Mouse (Mus musculus) gastrocnemius, postnatal 25 days (tissue): ENCODE measurements around the gene Nfe2. TPM values are rescaled to one million over a fixed set of nuclear protein-coding genes. Genes with fewer than 3 reads are reported as not detected.
A peak's percentile ranks its signal among the peaks of the same experiment; 100 is the strongest.
"Not testable (repeated sequence)": the region's sequence is repeated elsewhere in the genome, so short reads cannot be mapped to it uniquely, and the experiment has no call there.

Experiments
- DNase-seq: peaks from one replicate; pipeline ENCODE4 v3.0.0; 2022
- total RNA-seq, 2 experiments: library from RNA; stranded (reverse); gene quantifications; 1 replicate in 1 of 2; 2 replicates in 1 of 2; pipeline ENCODE4 v1.2.3; 2021

Gene Nfe2
- total RNA-seq, 2 experiments from 2014 or later = not detected

DNA sequence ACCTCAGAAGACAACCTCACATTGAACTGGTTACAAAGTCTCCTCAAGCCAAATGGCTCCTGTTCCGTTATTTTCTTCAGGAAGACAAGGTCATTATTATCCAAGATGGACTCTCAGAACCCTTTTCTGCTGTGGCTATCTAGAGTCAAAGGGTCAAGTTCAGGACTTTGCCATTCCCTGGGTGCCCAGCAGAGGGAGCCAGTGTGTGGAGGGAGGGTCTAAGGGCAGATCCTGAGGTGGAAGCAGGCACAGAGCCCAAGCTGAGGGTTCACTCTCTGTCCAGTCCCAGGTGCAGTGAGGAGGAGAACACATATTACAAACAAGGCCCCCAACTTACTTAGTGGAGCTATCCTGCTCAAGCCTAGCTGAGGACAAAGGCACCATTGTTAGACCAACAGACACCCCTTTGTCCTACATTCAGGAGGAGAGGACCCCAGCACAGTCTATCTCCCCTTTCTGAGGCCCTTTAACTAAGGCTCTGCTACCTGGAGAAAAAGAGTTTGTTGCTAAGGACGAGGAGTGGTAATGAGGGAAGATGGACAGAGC is 7.9 kb downstream of the Nfe2 start:
- peak; percentile 56 for DNase-seq

DNA sequence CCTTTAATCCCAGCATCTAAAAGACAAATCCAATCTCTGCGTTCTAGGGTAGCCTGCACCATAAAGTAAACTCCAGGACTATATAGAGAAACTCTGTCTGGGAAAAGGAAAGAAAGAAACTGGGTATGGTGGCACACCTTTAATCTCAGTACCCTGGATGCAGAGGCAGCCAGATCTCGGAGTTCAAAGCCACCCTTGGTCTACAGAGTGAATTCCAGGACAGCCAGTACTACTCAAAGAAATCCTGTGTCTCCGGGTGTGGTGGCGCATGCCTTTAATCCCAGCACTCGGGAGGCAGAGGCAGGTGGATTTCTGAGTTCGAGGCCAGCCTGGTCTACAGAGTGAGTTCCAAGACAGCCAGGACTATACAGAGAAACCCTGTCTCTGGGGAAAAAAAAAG is 8.7 kb downstream of the Nfe2 start:
- DNase-seq = not testable (repeated sequence)

DNA sequence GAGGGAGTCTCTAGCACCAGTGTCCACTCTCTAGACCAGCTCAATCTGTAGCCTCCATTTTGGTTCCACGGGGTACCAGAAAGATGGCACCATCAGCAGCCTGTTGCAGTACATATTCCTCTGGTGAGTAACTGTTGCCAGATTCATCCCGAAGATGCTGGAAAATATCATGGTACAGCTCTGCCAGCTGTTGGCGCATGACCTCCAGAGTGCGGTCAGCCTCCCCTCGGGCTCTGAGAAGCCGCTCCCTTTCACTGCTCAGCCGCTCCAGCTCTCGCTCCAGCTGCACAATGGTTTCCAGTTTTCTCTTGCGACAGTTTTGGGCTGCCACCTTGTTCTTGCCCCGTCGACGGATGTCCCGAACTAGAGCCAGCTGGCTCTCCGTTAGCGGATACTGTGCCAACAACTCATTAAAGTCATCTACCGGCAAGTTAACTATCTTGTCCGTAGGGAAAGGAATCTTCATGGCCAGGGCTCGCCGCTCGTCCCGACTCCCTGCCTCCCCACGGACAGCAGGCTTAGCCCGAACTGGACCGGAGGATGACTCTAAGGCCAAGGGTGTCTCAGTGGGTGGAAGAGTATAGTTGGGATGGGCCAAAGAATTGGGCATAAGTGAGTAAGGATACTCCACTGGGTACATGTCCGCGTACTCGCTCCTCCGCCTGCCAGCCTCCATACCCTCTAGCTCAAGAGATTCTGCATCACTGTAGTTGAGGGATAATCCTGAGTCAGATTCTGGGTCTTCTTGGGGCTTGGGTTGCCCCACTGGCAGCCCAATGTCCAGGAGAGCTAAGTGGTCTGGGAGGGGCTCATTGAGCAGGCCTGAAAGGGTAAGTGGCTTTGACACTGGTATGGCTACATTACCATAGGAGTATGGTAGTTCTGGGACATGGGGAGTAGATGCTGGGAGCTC is 9.5 kb downstream of the Nfe2 start:
- DNase-seq = peak; percentile 35

DNA sequence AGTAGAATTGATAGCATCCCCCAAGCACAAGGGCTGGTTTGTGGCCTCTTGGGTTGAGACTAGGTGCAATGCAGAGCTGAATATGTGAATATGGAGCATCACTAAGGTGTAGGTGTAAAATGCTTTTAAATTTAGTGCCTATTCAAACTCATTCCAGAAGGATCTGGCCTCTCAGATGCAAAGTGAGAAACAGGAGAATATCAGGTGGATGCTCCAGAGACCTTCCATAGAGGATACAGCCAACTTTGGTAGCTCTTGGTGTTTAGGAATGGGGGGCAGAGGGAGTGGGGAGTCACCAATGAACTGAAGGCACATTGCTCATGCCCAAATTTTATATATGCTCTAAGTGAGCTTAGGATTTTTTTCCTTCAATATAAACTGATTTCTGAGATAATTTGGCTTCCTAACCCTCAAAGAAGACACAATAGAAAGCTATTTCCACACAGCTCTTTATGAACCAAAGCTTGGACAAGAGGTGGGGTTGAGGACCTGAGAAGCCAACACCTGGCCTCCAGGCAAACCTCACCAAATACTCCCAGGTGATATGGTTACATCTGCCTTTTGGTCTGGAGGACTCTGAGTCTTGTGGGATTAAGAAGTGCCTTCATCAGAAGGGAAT is 10.3 kb downstream of the Nfe2 start:
- DNase-seq = no peak

DNA sequence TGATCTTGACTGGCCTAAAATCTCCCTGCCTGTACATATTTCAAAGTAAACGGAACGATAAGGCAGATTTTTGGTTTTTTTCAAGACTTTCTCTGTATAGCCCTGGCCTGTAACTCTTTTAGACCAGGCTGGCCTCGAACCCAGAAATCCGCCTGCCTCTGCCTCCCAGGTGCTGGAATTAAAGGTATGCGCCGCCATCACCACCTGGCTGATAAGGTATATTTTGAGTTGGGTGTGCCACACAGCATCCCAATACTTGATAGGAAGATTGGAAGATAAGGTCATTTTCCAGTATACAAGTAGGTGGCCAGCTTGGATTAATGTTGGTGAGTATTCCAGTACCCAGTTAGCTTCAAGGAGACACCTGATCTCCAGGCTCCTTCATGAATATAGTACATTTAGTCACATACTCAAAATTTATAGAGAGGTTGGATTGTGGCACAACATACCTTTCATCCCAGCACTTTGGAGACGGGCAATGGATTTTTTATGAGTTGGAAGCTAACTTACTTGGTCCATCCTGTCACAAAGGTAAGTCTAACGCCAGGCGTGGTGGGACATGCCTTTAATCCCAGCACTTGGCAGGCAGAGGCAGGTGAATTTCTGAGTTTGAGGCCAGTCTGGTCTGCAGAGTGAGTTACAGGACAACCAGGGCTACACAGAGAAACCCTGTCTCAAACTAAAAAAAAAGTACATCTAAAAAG is 11.0 kb downstream of the Nfe2 start:
- no peak for DNase-seq

DNA sequence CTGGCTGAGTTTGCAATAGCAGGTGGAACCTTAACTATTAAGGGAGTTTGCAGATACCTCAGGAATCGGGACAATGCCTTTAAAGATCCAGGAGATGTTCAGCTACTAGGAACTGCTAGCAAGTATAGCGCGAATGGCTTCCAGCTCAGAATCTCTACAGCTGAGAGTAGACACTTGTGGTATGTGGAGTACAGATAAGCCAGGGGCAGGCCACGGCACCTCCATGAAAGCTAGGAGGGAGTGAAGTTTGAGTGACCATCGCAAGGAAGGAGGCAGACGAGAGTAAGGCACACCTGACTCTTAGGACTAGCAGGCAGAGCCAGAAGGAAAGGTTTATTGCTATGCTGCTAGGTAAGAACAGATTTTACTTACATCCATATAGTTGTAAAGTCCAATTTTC is 12.6 kb downstream of the Nfe2 start:
- no peak for DNase-seq

DNA sequence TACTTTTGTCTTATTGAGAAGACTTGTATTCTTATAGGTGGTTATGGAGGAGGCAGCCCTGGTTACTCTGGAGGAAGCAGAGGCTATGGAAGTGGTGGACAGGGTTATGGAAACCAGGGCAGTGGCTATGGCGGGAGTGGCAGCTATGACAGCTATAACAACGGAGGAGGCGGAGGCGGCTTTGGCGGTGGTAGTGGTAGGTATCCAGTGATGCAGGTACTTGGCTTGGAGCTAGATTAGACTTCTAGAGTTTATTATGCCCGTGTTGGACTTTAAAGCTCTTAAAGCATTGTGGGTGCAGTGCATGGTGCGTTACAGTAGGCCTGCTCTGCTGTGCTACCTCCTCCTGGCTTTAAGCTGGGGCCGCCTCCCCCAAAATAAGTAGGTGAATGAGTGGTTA is 15.3 kb downstream of the Nfe2 start:
- DNase-seq = no peak

DNA sequence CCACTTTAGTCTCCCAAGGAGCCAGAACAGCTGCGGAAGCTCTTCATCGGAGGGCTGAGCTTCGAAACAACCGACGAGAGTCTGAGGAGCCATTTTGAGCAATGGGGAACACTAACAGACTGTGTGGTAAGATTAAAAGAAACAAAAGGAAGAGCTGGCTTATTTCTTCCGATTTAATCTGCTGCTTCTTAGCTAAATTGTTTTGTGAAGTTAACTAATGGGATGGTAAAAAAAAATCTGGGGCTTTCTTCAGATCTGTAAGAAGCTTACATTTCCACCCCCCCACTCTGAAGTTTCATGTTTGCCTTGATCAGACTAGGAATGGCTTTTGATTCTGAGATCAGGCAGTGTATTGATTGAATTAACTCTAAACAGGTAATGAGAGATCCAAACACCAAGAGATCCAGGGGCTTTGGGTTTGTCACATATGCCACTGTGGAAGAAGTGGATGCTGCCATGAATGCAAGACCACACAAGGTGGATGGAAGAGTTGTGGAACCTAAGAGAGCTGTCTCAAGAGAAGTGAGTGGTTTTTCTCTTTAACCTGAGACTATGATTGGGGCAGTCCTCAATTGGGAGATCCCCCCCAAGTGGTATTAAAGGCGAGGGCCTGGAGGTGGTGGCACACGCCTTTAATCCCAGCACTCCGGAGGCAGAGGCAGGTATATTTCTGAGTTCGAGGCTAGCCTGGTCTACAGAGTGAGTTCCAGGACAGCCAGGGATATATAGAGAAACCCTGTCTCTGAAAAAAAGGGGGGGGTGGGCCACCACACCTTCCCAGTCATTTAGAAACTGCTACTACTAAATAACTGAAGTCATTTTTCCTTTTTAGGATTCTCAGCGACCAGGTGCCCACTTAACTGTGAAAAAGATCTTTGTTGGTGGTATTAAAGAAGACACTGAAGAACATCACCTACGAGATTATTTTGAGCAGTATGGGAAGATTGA is 16.9 kb downstream of the Nfe2 start:
- not testable (repeated sequence) for DNase-seq

DNA sequence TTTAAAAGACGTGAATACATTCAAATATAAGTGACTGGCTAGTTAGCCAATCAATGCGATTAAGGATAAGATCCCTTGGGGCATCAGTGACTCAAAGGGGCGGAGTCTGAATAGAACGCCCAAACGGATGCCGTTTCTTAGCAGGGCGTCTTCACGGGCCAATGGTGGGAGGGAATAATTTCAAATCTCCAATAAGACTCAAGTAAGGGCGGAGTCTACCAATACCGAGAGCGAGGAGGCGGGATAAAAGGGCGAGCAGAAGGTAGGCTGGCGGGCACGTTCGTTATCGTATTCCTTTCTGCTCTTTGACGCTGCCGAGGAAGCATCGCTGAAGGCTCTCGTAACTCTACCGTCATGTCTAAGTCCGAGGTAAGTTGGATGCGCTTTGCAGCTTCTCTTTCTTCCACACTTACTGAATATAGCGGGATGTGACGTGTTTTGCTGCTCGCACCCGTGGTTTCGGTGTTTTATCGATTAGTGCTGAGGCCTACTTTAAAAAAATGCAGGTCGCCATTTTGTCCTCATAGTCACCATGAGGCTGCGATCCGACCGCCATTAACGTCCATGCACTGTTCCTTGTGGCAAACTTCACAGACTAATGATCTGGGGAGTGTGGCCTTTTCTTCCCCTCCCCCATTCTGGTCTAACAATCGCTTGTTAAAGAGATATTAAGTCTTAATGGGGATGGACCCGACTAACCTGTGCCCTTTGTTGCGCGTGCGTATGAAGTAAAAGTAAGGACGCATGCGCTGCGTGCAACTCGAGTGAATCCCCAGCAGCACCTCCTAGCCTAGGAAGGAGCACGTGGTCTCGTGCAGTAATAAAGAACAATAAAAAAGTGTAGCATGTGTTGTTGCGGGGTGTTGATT is 17.8 kb downstream of the Nfe2 start, which contains the start of gene Hnrnpa1:
TSS of gene Hnrnpa1 (plus strand) at position 273 of the 869 bp plus-strand sequence.
- peak; percentile 93 for DNase-seq

DNA sequence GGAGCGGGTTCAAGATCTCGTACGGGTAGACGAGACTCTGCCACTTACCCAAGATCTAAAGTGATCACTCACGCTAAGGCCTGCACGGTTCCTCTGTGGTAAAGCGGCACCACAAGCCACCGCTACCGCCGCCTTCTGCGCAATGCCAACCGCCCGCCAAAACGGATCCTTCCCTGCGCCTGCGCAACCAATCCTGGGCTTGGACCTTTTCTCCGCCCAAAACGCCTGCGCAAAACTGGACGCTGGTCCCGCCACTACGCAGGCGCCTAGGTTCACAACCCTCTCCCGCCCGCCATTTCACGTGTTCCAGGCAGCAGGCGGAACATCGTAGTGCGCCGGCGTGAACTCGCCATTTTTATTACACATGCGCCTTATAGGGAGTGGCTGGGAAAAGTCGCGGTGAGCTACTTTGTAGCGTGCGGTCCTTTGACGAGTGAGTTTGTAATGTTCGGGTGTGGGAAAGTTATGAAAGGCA is 18.5 kb downstream of the Nfe2 start, which contains the start of gene Cbx5:
TSS of gene Cbx5 (minus strand) at position 132 of the 475 bp plus-strand sequence.
- DNase-seq = peak; percentile 98

DNA sequence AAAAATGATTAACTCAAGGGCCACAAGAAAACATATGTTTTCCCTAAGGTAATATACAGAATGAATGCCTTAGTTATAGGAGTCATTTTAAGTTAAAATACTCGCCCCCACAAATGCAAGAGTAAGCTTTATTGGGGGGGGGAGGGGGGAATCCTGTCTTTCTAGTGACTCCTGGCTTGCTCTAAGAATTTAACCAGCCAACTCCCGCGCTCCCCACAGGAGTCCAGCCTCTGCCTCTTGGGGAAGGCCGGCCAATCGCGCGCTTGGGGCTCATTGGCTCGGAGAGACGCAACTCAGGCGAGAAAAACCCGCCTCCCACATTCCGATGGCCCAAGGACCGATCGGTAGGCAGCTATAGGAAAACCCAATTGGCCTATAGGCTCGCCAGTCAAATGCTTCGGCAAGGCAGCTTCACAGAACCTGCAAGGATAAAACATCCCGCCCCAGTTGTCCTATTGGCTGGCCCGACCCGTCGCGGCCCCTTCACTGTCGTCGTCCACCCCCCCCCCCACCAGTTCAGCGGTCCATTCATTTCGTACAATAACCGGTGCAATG is 19.0 kb downstream of the Nfe2 start:
- peak; percentile 93 for DNase-seq

DNA sequence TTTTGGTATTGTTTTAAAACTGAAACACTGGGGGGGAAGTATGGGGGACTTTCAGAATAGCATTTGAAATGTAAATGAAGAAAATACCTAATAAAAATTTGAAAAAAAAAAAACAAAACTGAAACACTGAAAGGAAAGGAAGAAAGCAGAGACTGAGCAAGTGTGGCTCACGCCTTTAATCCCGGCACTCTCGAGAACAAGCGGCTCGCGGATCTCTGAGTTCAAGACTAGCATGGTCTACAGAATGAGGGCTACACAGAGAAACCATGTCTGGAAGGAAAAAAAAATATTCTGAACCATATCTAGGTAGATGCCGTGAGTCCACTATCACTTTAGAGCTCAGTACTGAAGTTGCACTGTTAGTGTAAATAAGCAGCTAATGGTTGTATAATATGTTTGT is 20.9 kb downstream of the Nfe2 start:
- no peak for DNase-seq

DNA sequence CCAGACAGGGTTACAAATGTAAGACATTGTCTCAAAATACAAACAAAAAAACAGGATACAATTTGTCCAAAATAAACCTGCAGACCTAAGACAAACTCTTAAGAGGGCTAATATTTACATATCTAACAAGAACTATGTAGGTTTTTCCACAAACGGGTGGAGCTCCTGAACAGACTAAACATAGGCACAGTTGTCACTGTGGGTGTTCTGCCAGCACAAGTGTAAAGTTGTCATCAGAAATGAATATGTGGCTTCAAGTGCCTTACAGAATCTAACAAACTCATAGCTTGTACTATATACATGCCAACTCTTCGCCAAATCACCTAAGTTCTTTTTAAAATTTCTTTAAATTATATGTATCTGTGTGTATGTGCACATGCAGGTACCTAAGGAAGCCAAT is 25.1 kb downstream of the Nfe2 start:
- no peak for DNase-seq

DNA sequence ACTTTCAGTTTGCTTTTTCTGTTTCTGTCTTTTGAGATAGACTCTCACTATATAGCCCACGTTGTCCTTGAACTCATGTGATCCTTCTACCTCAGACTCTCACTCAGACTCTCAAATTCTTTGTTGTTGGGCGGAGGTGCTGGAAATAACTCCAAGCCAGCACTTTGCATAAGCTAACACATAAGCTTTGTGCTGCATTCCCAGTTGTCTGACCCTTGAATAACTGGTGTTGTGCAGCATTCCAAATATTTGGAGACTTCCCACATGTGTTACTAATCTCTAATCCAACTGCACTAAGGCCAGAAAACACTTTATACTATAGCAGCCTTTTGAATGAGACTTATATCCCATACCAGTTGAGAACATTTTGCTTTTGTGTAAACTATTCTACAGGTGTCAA is 29.3 kb downstream of the Nfe2 start:
- DNase-seq = no peak

DNA sequence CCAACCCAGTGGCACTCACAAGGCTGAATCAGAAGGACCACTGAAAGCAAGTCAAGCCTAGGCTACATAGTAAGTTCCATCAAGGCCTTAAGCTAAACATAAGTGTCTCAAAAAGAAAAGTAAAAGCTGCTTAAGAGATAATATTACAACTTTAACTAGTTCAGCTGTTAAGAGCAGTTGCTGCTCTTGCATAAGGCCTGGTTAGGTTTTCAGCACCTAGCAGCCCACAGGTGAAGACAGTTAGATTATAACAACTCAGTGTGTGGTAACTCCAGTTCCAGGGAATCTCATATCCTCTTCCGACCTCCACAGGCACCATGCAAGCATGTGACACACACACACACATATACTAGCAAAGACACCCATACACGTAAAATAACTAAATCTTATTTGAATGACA is 30.6 kb downstream of the Nfe2 start:
- no peak for DNase-seq

DNA sequence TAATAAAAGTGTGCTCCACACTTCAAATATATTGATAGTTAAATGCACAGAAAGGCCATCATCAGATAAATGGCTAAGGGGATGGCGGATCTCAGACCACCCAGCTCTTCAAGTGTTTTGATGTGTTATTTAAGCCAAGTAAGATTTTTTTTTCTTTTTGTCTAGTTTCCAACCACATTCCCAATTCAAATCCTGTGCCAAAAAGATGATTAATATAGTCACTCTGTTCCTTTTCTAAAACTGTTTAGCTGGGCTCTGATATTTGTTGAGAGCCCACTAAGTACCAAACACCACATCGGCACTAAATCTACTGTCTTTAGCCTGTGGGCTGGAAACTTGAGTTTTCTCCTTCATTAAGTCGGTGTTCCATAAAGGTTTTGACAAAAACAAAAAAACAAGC is 31.2 kb downstream of the Nfe2 start:
- DNase-seq = no peak

DNA sequence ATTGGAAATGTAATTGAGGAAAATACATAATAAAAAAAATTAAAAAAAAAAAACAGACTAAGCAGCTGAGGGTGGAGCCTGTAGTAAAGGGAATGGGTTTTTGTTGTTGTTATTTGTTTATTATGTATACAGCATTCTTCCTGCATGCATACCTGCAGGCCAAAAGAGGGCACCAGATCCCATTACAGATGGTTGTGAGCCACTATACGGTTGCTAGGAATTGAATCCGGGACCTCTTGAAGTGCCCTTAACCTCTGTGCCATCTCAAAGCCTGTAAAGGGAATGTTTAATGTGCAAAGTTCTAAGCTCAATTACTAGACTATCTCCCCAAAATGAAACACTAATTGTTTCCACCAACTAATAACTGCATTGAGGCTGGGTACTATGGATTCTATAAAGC is 34.0 kb downstream of the Nfe2 start:
- DNase-seq = no peak

DNA sequence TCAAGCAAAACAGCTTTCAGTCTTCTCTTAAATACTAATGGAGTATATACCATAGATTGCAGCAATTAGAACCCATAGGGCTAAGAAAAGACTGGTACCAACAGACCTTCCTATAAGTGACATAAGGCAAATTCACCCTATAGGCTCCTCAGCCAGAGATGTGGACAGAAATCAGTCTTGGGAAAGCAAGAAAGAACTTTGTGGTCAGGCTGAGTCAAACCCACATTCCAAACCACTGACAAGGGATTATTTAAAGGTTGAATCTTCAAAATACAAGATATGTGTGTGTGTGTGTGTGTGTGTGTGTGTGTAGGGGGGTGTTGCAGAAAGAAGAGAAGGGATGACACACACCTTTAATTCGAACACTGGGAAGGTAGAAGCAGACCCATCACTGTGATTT is 36.8 kb downstream of the Nfe2 start:
- no peak for DNase-seq

DNA sequence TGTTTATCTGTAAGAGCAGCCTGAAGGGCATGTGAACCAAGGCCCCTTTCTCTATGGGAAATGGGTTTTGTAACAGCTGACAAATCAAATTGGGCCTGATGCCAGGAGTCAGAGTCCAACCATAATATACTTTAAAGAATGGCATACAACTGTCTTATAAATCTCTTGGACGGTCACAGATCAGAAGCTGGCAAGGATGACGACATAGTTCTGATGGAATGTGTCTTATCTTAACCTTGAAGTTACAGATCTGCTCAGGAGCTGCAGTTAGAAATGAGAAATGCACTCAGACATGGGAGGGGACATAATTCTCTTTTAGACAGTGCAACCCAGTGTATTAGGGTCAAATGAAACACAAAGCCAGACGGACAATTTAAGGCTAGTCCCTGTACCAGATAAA is 37.4 kb downstream of the Nfe2 start:
- no peak for DNase-seq

DNA sequence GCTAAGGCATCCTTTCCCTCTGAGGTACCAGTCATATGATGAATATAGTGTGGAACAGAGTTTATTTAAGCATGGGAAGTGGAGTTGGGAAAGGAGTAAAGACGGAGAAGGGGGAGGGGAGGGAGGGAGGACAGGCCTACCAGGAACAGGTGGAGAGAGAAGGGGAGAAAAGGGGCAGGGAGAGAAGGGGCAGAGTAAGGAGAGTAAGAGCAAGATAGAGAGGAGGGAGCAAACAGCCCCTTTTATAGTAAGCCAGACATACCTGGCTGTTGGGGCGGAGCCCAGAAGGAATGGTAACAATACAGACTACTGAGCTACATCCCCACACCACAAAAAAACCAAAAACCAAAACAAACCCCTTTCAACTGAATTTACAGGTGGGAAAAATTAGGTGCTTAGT is 42.2 kb downstream of the Nfe2 start:
- DNase-seq = no peak
